Mouse (Mus musculus): ENCODE measurements around the gene Cobl. TPM values are rescaled to one million over a fixed set of nuclear protein-coding genes. Genes with fewer than 3 reads are reported as not detected.

Gene Cobl
- polyA plus RNA-seq, 1 experiment from 2014 or later: 10.4 TPM

DNA sequence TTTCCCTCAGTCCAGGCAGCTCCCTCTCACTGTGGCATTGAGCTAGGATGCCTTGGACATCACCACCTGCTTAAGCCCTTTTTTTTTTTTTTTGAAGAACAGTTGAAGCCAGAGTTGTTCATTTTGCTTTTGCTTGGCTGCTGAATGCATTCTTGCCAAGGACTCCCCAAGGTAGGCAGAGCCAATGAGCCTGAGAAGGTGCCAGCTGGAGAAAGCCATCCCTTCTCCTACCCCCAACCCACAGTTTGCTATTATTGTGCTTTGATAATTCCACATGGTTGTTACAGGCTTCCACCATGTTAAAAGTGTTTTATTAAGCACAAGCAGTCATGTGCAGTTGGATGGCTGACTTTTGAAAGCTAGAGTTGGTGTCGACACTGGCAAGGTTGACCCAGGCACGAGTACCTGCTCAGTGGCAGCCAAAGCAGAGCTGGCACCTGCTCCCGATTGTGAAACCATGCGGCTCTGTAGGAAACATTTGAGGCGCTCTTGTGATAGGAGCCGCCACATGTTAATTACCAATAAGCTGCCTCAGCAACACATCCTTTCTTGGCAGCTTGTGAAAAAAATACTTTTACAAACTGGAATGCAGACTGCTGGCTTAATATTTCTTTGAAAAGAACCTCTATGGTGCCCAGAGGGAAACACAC lies 265.9 kb downstream of the Cobl start:
- WGBS: 88% methylated on average over 6 of the region's 6 CpGs
- H3K9me3 ChIP-seq (ENCODE audit: control insufficient read depth, low read length): no peaks in the 10 kb centered on the region
- no peak overlapping the region for H3K9ac ChIP-seq (replicated peaks; ENCODE audit: low read length)
- no peak for DNase-seq
- H3K27me3 ChIP-seq (ENCODE audit: control insufficient read depth, insufficient read depth, low read length): no peaks in the 10 kb centered on the region
- H3K27ac ChIP-seq (replicated peaks; ENCODE audit: low read depth, low read length): no peak overlapping the region
- H3K4me2 ChIP-seq (ENCODE audit: low read length): no peak overlapping the region
- H3K36me3 ChIP-seq (ENCODE audit: control insufficient read depth, insufficient read depth, low read length): no peaks in the 10 kb centered on the region
- ATAC-seq (ENCODE audit: low FRiP score, low TSS enrichment): no peak
- no peaks in the 10 kb centered on the region for H3K4me1 ChIP-seq (ENCODE audit: control insufficient read depth, insufficient read depth, low read length)
- H3K4me3 ChIP-seq (replicated peaks; ENCODE audit: low read depth, low read length): no peak overlapping the region

DNA sequence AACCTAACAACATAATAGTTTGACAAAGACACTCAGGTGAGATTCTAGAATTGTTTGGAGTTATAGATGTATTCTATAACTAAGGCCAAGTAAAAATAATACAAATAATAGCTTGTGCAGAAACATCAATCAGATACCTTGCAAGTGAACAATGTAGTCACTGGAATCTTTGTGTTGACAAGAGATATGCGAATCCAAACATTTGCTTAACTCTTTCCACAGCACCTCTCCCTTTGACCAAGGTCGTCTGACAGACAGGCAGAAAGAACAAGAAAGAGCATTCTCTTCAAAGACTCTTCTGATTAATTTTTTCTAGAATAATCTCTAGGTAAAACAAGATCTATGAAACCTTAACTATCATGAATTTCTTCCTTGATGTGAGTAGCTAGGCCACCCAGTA lies 266.7 kb downstream of the Cobl start:
- Histone ChIP-seq H3K9me3 (ENCODE audit: control insufficient read depth, low read length) (no peaks in the 10 kb centered on the region), H3K4me2 (ENCODE audit: low read length) (no peak overlapping the region), H3K27me3 (ENCODE audit: control insufficient read depth, insufficient read depth, low read length) (no peaks in the 10 kb centered on the region), H3K36me3 (ENCODE audit: control insufficient read depth, insufficient read depth, low read length) (no peaks in the 10 kb centered on the region), H3K27ac (replicated peaks; ENCODE audit: low read depth, low read length) (no peak overlapping the region), H3K4me3 (replicated peaks; ENCODE audit: low read depth, low read length) (no peak overlapping the region), H3K9ac (replicated peaks; ENCODE audit: low read length) (no peak overlapping the region), H3K4me1 (ENCODE audit: control insufficient read depth, insufficient read depth, low read length) (no peaks in the 10 kb centered on the region)
- no peak for ATAC-seq (ENCODE audit: low FRiP score, low TSS enrichment)
- 90% methylated on average over 2 of the region's 2 CpGs for WGBS
- no peak for DNase-seq

DNA sequence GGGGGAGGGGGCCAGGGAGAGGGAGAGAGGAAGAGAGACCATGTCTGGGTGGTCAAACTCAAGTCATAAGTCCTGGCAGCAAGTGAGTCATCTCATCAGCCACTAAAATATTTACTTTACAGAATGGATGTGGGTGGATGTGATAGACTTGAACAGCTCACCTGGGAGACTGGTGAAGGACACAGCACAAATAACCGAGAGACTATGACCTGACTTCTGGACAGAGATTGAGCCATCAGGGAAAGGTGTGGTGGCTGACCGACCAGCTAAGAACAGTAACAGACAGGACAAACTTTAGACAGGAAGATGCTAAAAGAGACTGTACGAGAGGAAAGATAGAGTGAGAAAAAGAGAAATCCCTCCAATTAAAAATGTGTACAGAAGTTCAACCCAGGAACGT lies 267.2 kb downstream of the Cobl start:
- Histone ChIP-seq H3K9me3 (ENCODE audit: control insufficient read depth, low read length) (no peaks in the 10 kb centered on the region), H3K36me3 (ENCODE audit: control insufficient read depth, insufficient read depth, low read length) (no peaks in the 10 kb centered on the region), H3K27ac (replicated peaks; ENCODE audit: low read depth, low read length) (no peak overlapping the region), H3K4me2 (ENCODE audit: low read length) (no peak overlapping the region), H3K9ac (replicated peaks; ENCODE audit: low read length) (no peak overlapping the region), H3K27me3 (ENCODE audit: control insufficient read depth, insufficient read depth, low read length) (no peaks in the 10 kb centered on the region), H3K4me3 (replicated peaks; ENCODE audit: low read depth, low read length) (no peak overlapping the region), H3K4me1 (ENCODE audit: control insufficient read depth, insufficient read depth, low read length) (no peaks in the 10 kb centered on the region)
- no peak for DNase-seq
- WGBS: 87% methylated on average over 4 of the region's 4 CpGs
- ATAC-seq (ENCODE audit: low FRiP score, low TSS enrichment): no peak

DNA sequence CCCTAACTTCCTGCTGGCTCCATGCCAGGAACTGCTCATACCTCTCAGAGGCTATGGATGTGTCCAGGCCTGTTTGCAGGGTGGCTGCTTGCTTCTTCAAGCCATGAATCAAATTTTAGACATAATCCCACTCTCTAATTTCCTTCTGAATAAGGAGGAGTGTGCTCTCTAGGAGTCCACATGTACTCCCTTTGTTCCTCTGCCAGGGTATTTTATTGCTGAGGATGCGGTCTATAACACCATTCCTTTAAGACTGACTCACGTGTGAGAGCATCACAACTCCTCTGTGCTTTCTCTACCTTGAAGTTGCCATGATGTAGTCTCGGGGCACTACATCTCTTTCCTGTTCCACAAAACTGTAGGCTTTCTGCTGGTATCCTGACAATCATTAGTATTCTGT lies 269.4 kb downstream of the Cobl start:
- no peaks in the 10 kb centered on the region for H3K4me1 ChIP-seq (ENCODE audit: control insufficient read depth, insufficient read depth, low read length)
- WGBS: 85% methylated on average over 3 of the region's 3 CpGs
- no peak overlapping the region for H3K4me3 ChIP-seq (replicated peaks; ENCODE audit: low read depth, low read length)
- H3K9me3 ChIP-seq (ENCODE audit: control insufficient read depth, low read length): no peaks in the 10 kb centered on the region
- DNase-seq (no peak), ATAC-seq (ENCODE audit: low FRiP score, low TSS enrichment) (no peak)
- H3K4me2 ChIP-seq (ENCODE audit: low read length): no peak overlapping the region
- no peak overlapping the region for H3K9ac ChIP-seq (replicated peaks; ENCODE audit: low read length)
- H3K36me3 ChIP-seq (ENCODE audit: control insufficient read depth, insufficient read depth, low read length): no peaks in the 10 kb centered on the region
- H3K27ac ChIP-seq (replicated peaks; ENCODE audit: low read depth, low read length): no peak overlapping the region
- H3K27me3 ChIP-seq (ENCODE audit: control insufficient read depth, insufficient read depth, low read length): no peaks in the 10 kb centered on the region

DNA sequence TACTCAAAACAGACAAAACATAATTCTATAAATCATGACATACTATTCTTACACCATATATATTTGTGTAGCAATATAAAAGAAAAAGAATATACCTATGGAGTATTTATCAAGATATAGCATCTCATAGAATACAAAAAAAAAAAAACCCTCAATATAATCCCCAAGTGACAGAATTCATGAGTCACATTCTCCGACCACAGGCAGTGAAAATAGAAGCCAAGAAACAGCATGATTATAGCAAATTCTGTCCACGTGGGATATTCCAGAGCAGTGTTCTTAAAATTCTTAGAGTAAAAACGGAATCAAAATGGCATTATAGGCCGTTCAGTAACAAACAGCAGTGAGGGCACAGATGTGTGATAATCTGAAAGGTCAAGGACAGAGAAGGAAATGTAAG lies 271.4 kb downstream of the Cobl start:
- DNase-seq (no peak), ATAC-seq (ENCODE audit: low FRiP score, low TSS enrichment) (no peak)
- H3K27me3 ChIP-seq (ENCODE audit: control insufficient read depth, insufficient read depth, low read length): no peaks in the 10 kb centered on the region
- H3K36me3 ChIP-seq (ENCODE audit: control insufficient read depth, insufficient read depth, low read length): no peaks in the 10 kb centered on the region
- no peak overlapping the region for H3K9ac ChIP-seq (replicated peaks; ENCODE audit: low read length)
- no peak overlapping the region for H3K4me3 ChIP-seq (replicated peaks; ENCODE audit: low read depth, low read length)
- no peak overlapping the region for H3K27ac ChIP-seq (replicated peaks; ENCODE audit: low read depth, low read length)
- H3K4me2 ChIP-seq (ENCODE audit: low read length): no peak overlapping the region
- no peaks in the 10 kb centered on the region for H3K9me3 ChIP-seq (ENCODE audit: control insufficient read depth, low read length)
- WGBS: 78% methylated on average over 4 of the region's 4 CpGs
- no peaks in the 10 kb centered on the region for H3K4me1 ChIP-seq (ENCODE audit: control insufficient read depth, insufficient read depth, low read length)

DNA sequence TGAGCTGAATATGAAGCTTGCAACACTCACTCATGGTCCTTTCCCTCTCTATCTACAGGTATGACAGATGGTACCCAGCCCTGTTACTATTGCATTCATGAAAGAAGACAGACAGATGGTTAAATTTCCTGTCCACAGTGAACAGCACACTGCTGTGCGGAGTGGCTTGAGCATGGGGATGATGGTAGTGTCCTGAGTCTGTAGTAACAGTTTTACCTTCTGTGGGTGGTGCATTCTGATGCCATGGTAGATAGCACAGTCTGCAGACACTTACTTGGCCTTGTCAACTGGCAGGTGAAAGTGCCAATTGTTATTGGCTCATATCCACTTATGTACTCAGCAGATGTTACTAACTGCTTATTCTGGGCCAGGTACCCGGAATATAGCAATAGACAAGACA lies 273.4 kb downstream of the Cobl start:
- ATAC-seq (ENCODE audit: low FRiP score, low TSS enrichment) (no peak), DNase-seq (no peak)
- Histone ChIP-seq H3K4me1 (ENCODE audit: control insufficient read depth, insufficient read depth, low read length) (no peaks in the 10 kb centered on the region), H3K9ac (replicated peaks; ENCODE audit: low read length) (no peak overlapping the region), H3K4me3 (replicated peaks; ENCODE audit: low read depth, low read length) (no peak overlapping the region), H3K4me2 (ENCODE audit: low read length) (no peak overlapping the region), H3K36me3 (ENCODE audit: control insufficient read depth, insufficient read depth, low read length) (no peaks in the 10 kb centered on the region), H3K27me3 (ENCODE audit: control insufficient read depth, insufficient read depth, low read length) (no peaks in the 10 kb centered on the region), H3K27ac (replicated peaks; ENCODE audit: low read depth, low read length) (no peak overlapping the region), H3K9me3 (ENCODE audit: control insufficient read depth, low read length) (no peaks in the 10 kb centered on the region)
- 91% methylated on average over 2 of the region's 2 CpGs for WGBS

DNA sequence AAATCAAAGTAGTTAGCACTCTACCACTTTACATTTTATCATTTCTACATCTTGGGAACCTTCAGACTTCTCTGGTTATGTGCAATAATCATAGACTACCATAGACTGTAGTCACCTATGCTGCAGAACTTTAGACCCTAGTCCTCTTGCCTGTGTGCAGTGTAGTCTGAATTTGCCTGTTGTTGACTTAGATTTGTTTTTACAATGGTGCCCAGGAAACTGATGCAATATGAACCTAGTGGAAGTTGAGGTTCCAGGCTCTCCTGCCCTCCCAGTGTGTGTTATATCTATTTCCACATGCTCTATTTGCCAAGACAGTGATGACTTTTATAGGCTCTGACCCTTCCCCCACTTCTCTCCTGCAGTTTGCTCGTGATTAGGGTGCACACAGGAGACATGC lies 274.3 kb downstream of the Cobl start:
- no peaks in the 10 kb centered on the region for H3K36me3 ChIP-seq (ENCODE audit: control insufficient read depth, insufficient read depth, low read length)
- H3K4me3 ChIP-seq (replicated peaks; ENCODE audit: low read depth, low read length): no peak overlapping the region
- ATAC-seq (ENCODE audit: low FRiP score, low TSS enrichment) (no peak), DNase-seq (no peak)
- no peaks in the 10 kb centered on the region for H3K27me3 ChIP-seq (ENCODE audit: control insufficient read depth, insufficient read depth, low read length)
- H3K27ac ChIP-seq (replicated peaks; ENCODE audit: low read depth, low read length): no peak overlapping the region
- no peaks in the 10 kb centered on the region for H3K9me3 ChIP-seq (ENCODE audit: control insufficient read depth, low read length)
- H3K4me2 ChIP-seq (ENCODE audit: low read length): no peak overlapping the region
- no peaks in the 10 kb centered on the region for H3K4me1 ChIP-seq (ENCODE audit: control insufficient read depth, insufficient read depth, low read length)
- WGBS: 72% methylated on average over 1 of the region's 1 CpGs
- H3K9ac ChIP-seq (replicated peaks; ENCODE audit: low read length): no peak overlapping the region
